Mouse (Mus musculus) CH12.LX (cell line): Measurements from ENCODE around the gene Cfap77. TPM values are rescaled to one million over a fixed set of nuclear protein-coding genes. Genes with fewer than 3 reads are reported as not detected.
"Not testable (repeated sequence)": the region's sequence is repeated elsewhere in the genome, so short reads cannot be mapped to it uniquely, and the experiment has no call there.

ENCODE experiments used
- DNase-seq: peaks from one replicate; pipeline ENCODE4 v3.0.0-alpha.2; 2013; ENCODE audit errors: extremely low read depth
- H3K27ac ChIP-seq: 2 replicates; pipeline ENCODE4 v1.5.1; 2012; ENCODE audit warnings: low read depth, mild to moderate bottlenecking, control low read depth, moderate library complexity; ENCODE audit not compliant: insufficient read depth
- H3K27me3 ChIP-seq: replicated peaks from 2 replicates; pipeline ENCODE3; 2012; ENCODE audit warnings: inconsistent platforms
- H3K36me3 ChIP-seq, 2 experiments: replicated peaks in 1 of 2; 2 replicates each; pipeline versions ENCODE3 to v1.6.1; 2012; ENCODE audit warnings: inconsistent platforms in 1 of 2, low read length in 1 of 2, mild to moderate bottlenecking in 1 of 2, mixed read lengths in 1 of 2, moderate library complexity in 1 of 2; ENCODE audit not compliant: control insufficient read depth in 1 of 2, insufficient read depth in 1 of 2
- H3K4me1 ChIP-seq, 2 experiments: 2 replicates each; pipeline ENCODE4 v1.6.1; 2012; ENCODE audit warnings: inconsistent platforms in 1 of 2, moderate library complexity in 1 of 2; ENCODE audit not compliant: insufficient read depth in 2 of 2, control insufficient read depth in 1 of 2
- H3K4me2 ChIP-seq: 2 replicates; pipeline ENCODE4 v1.6.1; 2012; ENCODE audit warnings: low read depth, mild to moderate bottlenecking, control low read depth; ENCODE audit not compliant: poor library complexity, insufficient read depth, severe bottlenecking
- H3K4me3 ChIP-seq, 3 experiments: fragments of 150-350 bp in 1 of 3; sonication (generic) in 1 of 3; replicated peaks in 1 of 3; 2 replicates each; pipeline versions ENCODE3 to v1.5.1; 2011 to 2012; ENCODE audit warnings: low read depth in 2 of 3, low read length in 2 of 3, mild to moderate bottlenecking in 2 of 3, moderate library complexity in 2 of 3, control low read depth in 1 of 3, improper control_type of control experiment in 1 of 3, inconsistent platforms in 1 of 3, mixed read lengths in 1 of 3; ENCODE audit not compliant: poor library complexity in 1 of 3
- H3K79me2 ChIP-seq: replicated peaks from 2 replicates; pipeline ENCODE4 v1.6.1; 2012; ENCODE audit warnings: mild to moderate bottlenecking, moderate library complexity; ENCODE audit not compliant: control insufficient read depth, poor library complexity, insufficient read depth, severe bottlenecking; ENCODE audit errors: extremely low read depth
- H3K9ac ChIP-seq: 2 replicates; pipeline ENCODE4 v1.6.1; 2012; ENCODE audit warnings: low read depth, mild to moderate bottlenecking, control low read depth, moderate library complexity; ENCODE audit not compliant: insufficient read depth
- H3K9me3 ChIP-seq: replicated peaks from 2 replicates; pipeline ENCODE3; 2012; ENCODE audit warnings: low read length, inconsistent platforms, mixed read lengths
- CHD1 ChIP-seq: IDR thresholded peaks from 2 replicates; pipeline ENCODE4 v1.6.1; 2012; ENCODE audit warnings: low read depth, low read length, improper control_type of control experiment, inconsistent platforms
- CTCF ChIP-seq, 2 experiments: IDR thresholded peaks in 1 of 2; conservative IDR thresholded peaks in 1 of 2; 2 replicates each; pipeline ENCODE4 v1.5.1; 2011 to 2012; ENCODE audit warnings: low read depth in 2 of 2, low read length in 2 of 2, improper control_type of control experiment in 1 of 2, inconsistent platforms in 1 of 2, mild to moderate bottlenecking in 1 of 2, moderate library complexity in 1 of 2
- E2F4 ChIP-seq: IDR thresholded peaks from 2 replicates; pipeline ENCODE4 v1.6.1; 2011; ENCODE audit warnings: low read depth, low read length, improper control_type of control experiment; ENCODE audit not compliant: insufficient replicate concordance
- ELF1 ChIP-seq: IDR thresholded peaks from 2 replicates; pipeline ENCODE4 v1.6.1; 2014; ENCODE audit warnings: low read depth, mild to moderate bottlenecking, inconsistent platforms, low read length, improper control_type of control experiment
- HCFC1 ChIP-seq: IDR thresholded peaks from 2 replicates; pipeline ENCODE4 v1.6.1; 2012; ENCODE audit warnings: low read depth, mild to moderate bottlenecking, inconsistent platforms, low read length, improper control_type of control experiment
- IRF4 ChIP-seq: IDR thresholded peaks from 2 replicates; pipeline ENCODE4 v1.6.1; 2014; ENCODE audit warnings: low read depth, mild to moderate bottlenecking, inconsistent platforms, low read length, improper control_type of control experiment
- MEF2A ChIP-seq: IDR thresholded peaks from 2 replicates; pipeline ENCODE4 v1.6.1; 2014; ENCODE audit warnings: low read depth, mild to moderate bottlenecking, inconsistent platforms, low read length, improper control_type of control experiment, borderline replicate concordance
- MXI1 ChIP-seq: IDR thresholded peaks from 2 replicates; pipeline ENCODE4 v1.6.1; 2011; ENCODE audit warnings: mild to moderate bottlenecking, low read depth, low read length, improper control_type of control experiment
- NELFE ChIP-seq: IDR thresholded peaks from 2 replicates; pipeline ENCODE4 v1.6.1; 2011; ENCODE audit warnings: low read depth, low read length, improper control_type of control experiment
- RAD21 ChIP-seq: IDR thresholded peaks from 2 replicates; pipeline ENCODE4 v1.6.1; 2011; ENCODE audit warnings: low read depth, mild to moderate bottlenecking, low read length, improper control_type of control experiment, moderate library complexity
- RCOR1 ChIP-seq: conservative IDR thresholded peaks from 2 replicates; pipeline ENCODE4 v1.6.1; 2012; ENCODE audit warnings: low read depth, mild to moderate bottlenecking, inconsistent platforms, low read length, improper control_type of control experiment
- SIN3A ChIP-seq: IDR thresholded peaks from 2 replicates; pipeline ENCODE4 v1.6.1; 2012; ENCODE audit warnings: low read length, improper control_type of control experiment, inconsistent platforms
- UBTF ChIP-seq: IDR thresholded peaks from 2 replicates; pipeline ENCODE4 v1.6.1; 2012; ENCODE audit warnings: low read depth, mild to moderate bottlenecking, inconsistent platforms, low read length, improper control_type of control experiment, moderate library complexity
- ZKSCAN1 ChIP-seq: IDR thresholded peaks from 2 replicates; pipeline ENCODE4 v1.6.1; 2012; ENCODE audit warnings: low read depth, inconsistent platforms, low read length, improper control_type of control experiment, borderline replicate concordance
- dilution Hi-C: fragments of 300-500 bp; cut with MboI; formaldehyde crosslinking; loops from 2 replicates; pipeline ENCODE4 v1.14.3; 2020; ENCODE audit warnings: low sequenced_read_pairs; ENCODE audit not compliant: extremely low pct_unique_long_range_greater_than_20kb, extremely low pct_ligation_motif_present
- in situ Hi-C: fragments of 300-500 bp; cut with MboI; formaldehyde crosslinking; loops from 3 replicates; pipeline ENCODE4 v1.14.3; 2019; ENCODE audit warnings: low sequenced_read_pairs, low pct_ligation_motif_present, low pct_unique_long_range_greater_than_20kb, mixed read lengths
- polyA plus RNA-seq: library from polyadenylated mRNA; unstranded; fragments of >175 nt; gene quantifications from 2 replicates; pipeline ENCODE4 v1.2.1, GENCODE M21; 2012; ENCODE audit warnings: low read depth; ENCODE audit not compliant: insufficient read length
- total RNA-seq, 2 experiments: library from RNA; depleted of rRNA; stranded (reverse); fragments of 300-350 nt in 1 of 2; fragments of >200 nt in 1 of 2; gene quantifications; 2 replicates each; pipeline ENCODE4 v1.2.3; 2012 to 2014

Gene Cfap77
- total RNA-seq (2012; rRNA removed) (0.25 TPM in 2 replicates), total RNA-seq (2014; rRNA removed) (0.35 TPM in 1 of 2 replicates, not detected in the other), polyA plus RNA-seq (0.34 and 0.47 TPM in 2 replicates)

DNA sequence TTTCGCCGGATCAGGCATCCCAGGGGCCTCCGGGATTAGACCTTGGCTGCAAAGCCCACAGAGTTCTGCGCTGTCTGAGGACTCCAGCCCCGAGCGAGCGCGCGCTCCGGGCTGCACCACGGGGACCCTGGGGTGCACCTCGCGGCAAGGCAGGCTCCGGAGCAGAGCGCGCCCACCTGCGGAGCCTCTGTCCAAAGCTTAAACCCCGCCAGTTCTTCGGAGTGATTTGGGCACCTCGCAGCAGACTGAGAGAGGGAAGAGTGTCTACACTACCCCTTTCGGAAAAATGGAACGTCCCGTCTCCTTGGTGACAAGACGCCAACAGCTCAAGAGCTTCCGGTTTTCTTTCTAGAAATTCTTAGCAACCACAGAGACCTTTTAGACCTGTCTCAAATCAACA, at the start of gene Cfap77:
Cfap77 (minus strand) TSS at position 76 of the 400 bp plus-strand sequence.
- in situ Hi-C loops (loop anchor here (5.0 kb wide), 2 partner anchors 133 to 303 kb away; no protein-coding TSS in a partner anchor), dilution Hi-C loops (no loop called here)
- no peaks in the 10 kb centered on the region for H3K79me2 ChIP-seq
- peaks cover 4 to 32% of the 10 kb centered on the region in 2 experiments; a peak in 3 of 4 replicates for H3K4me1 ChIP-seq
- peak within 1 kb of the TSS; percentile 30 for H3K9ac ChIP-seq
- DNase-seq = peak; percentile 86
- H3K4me3 ChIP-seq = peak within 1 kb of the TSS; percentile 26 to 56 (median 43)
- peak within 1 kb of the TSS; percentile 75 for H3K4me2 ChIP-seq
- peaks cover 19% of the 10 kb centered on the region for H3K27me3 ChIP-seq
- H3K9me3 ChIP-seq = no peaks in the 10 kb centered on the region
- H3K27ac ChIP-seq = no peak within 1 kb of the TSS
- peak; percentile 99 for TF ChIP-seq SIN3A
- TF ChIP-seq ZKSCAN1 = no peak
- TF ChIP-seq ELF1 = peak; percentile 82
- no peak for TF ChIP-seq RCOR1
- TF ChIP-seq RAD21 = no peak
- no peak for TF ChIP-seq NELFE
- TF ChIP-seq CHD1 = peak; percentile 99
- peak; percentile 94 for TF ChIP-seq MXI1
- TF ChIP-seq E2F4 = peak; percentile 48; the same call in 1 of the 2 replicates
- 0 out of 2 replicates have a peak, but pooled peaks have one; percentile 18 for TF ChIP-seq MEF2A
- TF ChIP-seq UBTF = no peak
- TF ChIP-seq IRF4 = no peak
- no peak for TF ChIP-seq CTCF (conservative IDR thresholded peaks at IDR 0.05 in 1 of 2, IDR thresholded peaks at IDR 0.05 in 1 of 2; ENCODE audit: low read depth in 2 of 2, low read length in 2 of 2)
- peak; percentile 50 for TF ChIP-seq HCFC1
- no peaks in the 10 kb centered on the region for H3K36me3 ChIP-seq

DNA sequence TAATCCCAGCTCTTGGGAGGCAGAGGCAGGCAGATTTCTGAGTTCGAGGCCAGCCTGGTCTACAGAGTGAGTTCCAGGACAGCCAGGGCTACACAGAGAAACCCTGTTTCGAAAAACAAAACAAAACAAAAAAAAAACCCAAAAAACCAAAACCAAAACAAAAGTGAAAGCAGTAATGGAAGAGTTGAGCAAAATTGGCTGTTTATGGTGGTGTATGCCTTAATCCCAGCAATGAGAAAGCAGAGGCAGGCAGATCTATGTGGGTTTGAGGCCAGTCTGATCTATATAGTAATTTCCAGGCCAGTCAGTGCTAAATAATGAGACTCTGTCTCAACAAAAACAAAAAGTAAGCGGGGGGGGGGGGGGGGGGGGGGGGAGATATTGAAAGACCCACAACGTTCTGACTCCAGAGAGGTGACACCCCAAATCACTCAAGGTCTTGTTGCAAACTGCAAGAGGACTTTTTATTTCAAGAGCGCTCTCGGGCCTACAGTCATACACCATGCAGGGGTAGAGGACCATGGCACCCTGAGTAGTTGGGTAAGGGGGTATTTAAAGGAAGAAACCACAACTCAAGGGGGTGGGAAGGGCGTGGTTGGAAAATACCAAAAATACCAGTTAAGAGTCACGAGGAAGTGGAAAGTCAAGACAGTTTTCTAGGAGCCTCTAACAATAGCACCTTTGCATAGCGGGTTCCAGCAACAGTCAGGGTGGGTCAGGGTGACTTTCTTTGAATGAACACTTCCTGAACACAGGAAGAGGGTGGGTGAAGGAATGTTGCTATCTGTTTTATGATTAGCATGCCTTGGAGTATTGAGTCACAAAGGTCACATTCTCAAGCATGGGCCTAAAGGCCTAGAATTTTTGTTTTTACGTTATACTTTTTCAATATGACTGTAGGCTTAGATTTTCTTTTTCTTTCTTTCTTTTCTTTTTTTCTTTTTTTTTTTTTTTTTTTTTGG, 47.8 kb upstream of the Cfap77 start:
- H3K27me3 ChIP-seq, H3K9ac ChIP-seq, dilution Hi-C loops, H3K4me1 ChIP-seq, H3K4me3 ChIP-seq, in situ Hi-C loops, H3K36me3 ChIP-seq, H3K4me2 ChIP-seq, H3K27ac ChIP-seq, H3K79me2 ChIP-seq, H3K9me3 ChIP-seq, DNase-seq: not testable (repeated sequence)
